Mouse (Mus musculus): ENCODE measurements around the gene Tmem82.

- TF ChIP-seq ZC3H11A (IDR thresholded peaks at IDR 0.05; ENCODE audit: borderline replicate concordance, low read depth, low read length): no peak
- TF ChIP-seq ZNF384 (IDR thresholded peaks at IDR 0.05; ENCODE audit: low read depth, low read length): peak; percentile 81; the same call in 1 of the 2 replicates
Measured at GRCm38 (mm10) chr4:141571337-141571739, 47.1 kb downstream of the Tmem82 start.
